Mouse (Mus musculus) heart, postnatal 36 days (tissue): ENCODE data around the gene Cpm. TPM values are rescaled to one million over a fixed set of nuclear protein-coding genes. Genes with fewer than 3 reads are reported as not detected.
"Not testable (repeated sequence)": the region's sequence is repeated elsewhere in the genome, so short reads cannot be mapped to it uniquely, and the experiment has no call there.

Experiments used
- DNase-seq, 2 experiments: peaks; one replicate each; pipeline ENCODE4 v3.0.0; 2021 to 2022
- intact Hi-C: fragments of 180-260 bp; cut with DNase I; formaldehyde crosslinking; loops from one replicate; pipeline ENCODE4 v1.15.1; 2025
- total RNA-seq, 2 experiments: library from RNA; stranded (reverse); gene quantifications; 2 replicates each; pipeline ENCODE4 v1.2.3; 2021

Cpm gene
- total RNA-seq, 2 experiments from 2014 or later, result 3.7 to 3.9 TPM

GRCm38 (mm10) chr10:117592306-117593040 lies 36.8 kb upstream of the Cpm start:
- DNase-seq, result no peak
- intact Hi-C loops, result no loop called here

GRCm38 (mm10) chr10:117593041-117593570 lies 36.2 kb upstream of the Cpm start:
- intact Hi-C loops, result no loop called here
- DNase-seq, result no peak

- DNase-seq, result no peak
- intact Hi-C loops, result no loop called here
These were observed 35.4 kb upstream of the Cpm start for GRCm38 (mm10) chr10:117593857-117594256.

GRCm38 (mm10) chr10:117594291-117594850 lies 34.9 kb upstream of the Cpm start:
- intact Hi-C loops, result no loop called here

GRCm38 (mm10) chr10:117594913-117595312 lies 34.4 kb upstream of the Cpm start:
- intact Hi-C loops, result no loop called here
- DNase-seq, result no peak

More at GRCm38 (mm10) chr10:117594291-117594850, 34.9 kb upstream of the Cpm start:
- DNase-seq, result no peak

- DNase-seq, result no peak
- intact Hi-C loops, result no loop called here
These were observed 33.7 kb upstream of the Cpm start for GRCm38 (mm10) chr10:117595442-117596164.

GRCm38 (mm10) chr10:117596165-117596735 lies 33.0 kb upstream of the Cpm start:
- no peak for DNase-seq
- intact Hi-C loops, result no loop called here

GRCm38 (mm10) chr10:117596771-117597324 lies 32.5 kb upstream of the Cpm start:
- no peak for DNase-seq
- intact Hi-C loops, result no loop called here

GRCm38 (mm10) chr10:117597371-117598265 lies 31.7 kb upstream of the Cpm start:
- intact Hi-C loops, DNase-seq: not testable (repeated sequence)

- DNase-seq, result no peak
- intact Hi-C loops, result no loop called here
These were observed 30.9 kb upstream of the Cpm start for GRCm38 (mm10) chr10:117598266-117598950.

GRCm38 (mm10) chr10:117598951-117599572 lies 30.2 kb upstream of the Cpm start:
- DNase-seq, intact Hi-C loops: not testable (repeated sequence)

GRCm38 (mm10) chr10:117601146-117602035 lies 27.9 kb upstream of the Cpm start:
- intact Hi-C loops, result no loop called here
- no peak for DNase-seq

GRCm38 (mm10) chr10:117602325-117603129 lies 26.8 kb upstream of the Cpm start:
- no peak for DNase-seq
- intact Hi-C loops, result no loop called here

GRCm38 (mm10) chr10:117603130-117603833 lies 26.0 kb upstream of the Cpm start:
- intact Hi-C loops, result no loop called here
- DNase-seq, result no peak

- no peak for DNase-seq
- intact Hi-C loops, result no loop called here
These were observed 25.3 kb upstream of the Cpm start for GRCm38 (mm10) chr10:117603834-117604623.
